Comparison of ENCODE assay signal across 26 mouse cellular contexts in genomic region chr10:35737639-35738038, GRCm38 (mm10). TPM values are rescaled to one million over a fixed set of nuclear protein-coding genes. Genes with fewer than 3 reads are reported as not detected.
DNase-seq lines count a peak whose midpoint lies in the region; ATAC-seq lines count a peak whose summit lies in the region.
"Had no signal": no experiment of that assay in that cellular context is flagged by ENCODE, and none has a peak within 500 bp of the region (broad histone marks: within the 10 kb centered on the region; RNA-seq: fewer than 3 reads in every experiment).

No protein-coding gene starts in this region.

- no peak overlapping the region for H3K9ac ChIP-seq in liver, embryonic 13.5 days
- no peak overlapping the region for H3K9ac ChIP-seq in kidney, embryonic 15.5 days
- H3K9ac ChIP-seq: forebrain, embryonic 13.5 days; heart, embryonic 13.5 days; hindbrain, embryonic 15.5 days; lung, embryonic 14.5 days; midbrain, embryonic 15.5 days; stomach, embryonic 15.5 days had no signal

- no peak for DNase-seq in liver, embryonic 13.5 days
- DNase-seq in liver: no peak
- DNase-seq in ES-CJ7 (ENCODE audit: low read depth, low spot score): peak; percentile 8
- peak; percentile 6 for DNase-seq in ZHBTc4 (ENCODE audit: low read depth, low spot score)
- no peak for DNase-seq in heart, adult 9 months (ENCODE audit: low spot score in 2 of 2)
- DNase-seq: adrenal gland, adult 8-10 months; cerebellum, adult 2 months; cerebellum, postnatal 14 days; heart, adult 2 months; heart, postnatal 10 days; kidney, adult 18-20 months; kidney, postnatal 36 days; layer of hippocampus, postnatal 36 days; left cerebral cortex, postnatal 4 days; lung, embryonic 14.5 days; lung, postnatal 14 days; right cerebral cortex, postnatal 25 days had no signal

- no peak overlapping the region for H3K4me2 ChIP-seq in liver, embryonic 13.5 days
- no peak overlapping the region for H3K4me2 ChIP-seq in kidney, embryonic 15.5 days
- H3K4me2 ChIP-seq: forebrain, embryonic 13.5 days; heart, embryonic 13.5 days; hindbrain, embryonic 15.5 days; lung, embryonic 14.5 days; midbrain, embryonic 15.5 days; stomach, embryonic 15.5 days had no signal

- H3K27me3 ChIP-seq in liver, embryonic 13.5 days: no peaks in the 10 kb centered on the region
- no peaks in the 10 kb centered on the region for H3K27me3 ChIP-seq in kidney, embryonic 15.5 days
- H3K27me3 ChIP-seq: forebrain, embryonic 13.5 days; heart, embryonic 13.5 days; hindbrain, embryonic 15.5 days; midbrain, embryonic 15.5 days; stomach, embryonic 15.5 days had no signal

- no peaks in the 10 kb centered on the region for H3K9me3 ChIP-seq in liver, embryonic 13.5 days (replicated peaks)
- H3K9me3 ChIP-seq in kidney, embryonic 15.5 days (replicated peaks): no peaks in the 10 kb centered on the region
- H3K9me3 ChIP-seq: forebrain, embryonic 13.5 days; heart, embryonic 13.5 days; hindbrain, embryonic 15.5 days; midbrain, embryonic 10.5 days; midbrain, embryonic 15.5 days; stomach, embryonic 15.5 days had no signal

- no peak overlapping the region for H3K27ac ChIP-seq in liver, embryonic 13.5 days
- no peak overlapping the region for H3K27ac ChIP-seq in kidney, embryonic 15.5 days
- H3K27ac ChIP-seq: forebrain, embryonic 13.5 days; heart, adult 2 months; heart, embryonic 13.5 days; hindbrain, embryonic 15.5 days; midbrain, embryonic 10.5 days; midbrain, embryonic 15.5 days; stomach, embryonic 15.5 days had no signal

- H3K4me3 ChIP-seq in liver, embryonic 13.5 days (replicated peaks): no peak overlapping the region
- H3K4me3 ChIP-seq in kidney, embryonic 15.5 days (replicated peaks): no peak overlapping the region
- H3K4me3 ChIP-seq: forebrain, embryonic 13.5 days; heart, adult 2 months; heart, embryonic 13.5 days; hindbrain, embryonic 15.5 days; midbrain, embryonic 10.5 days; midbrain, embryonic 15.5 days; stomach, embryonic 15.5 days had no signal

- H3K4me1 ChIP-seq in liver, embryonic 13.5 days (replicated peaks): no peaks in the 10 kb centered on the region
- no peaks in the 10 kb centered on the region for H3K4me1 ChIP-seq in kidney, embryonic 15.5 days
- H3K4me1 ChIP-seq: forebrain, embryonic 13.5 days; heart, embryonic 13.5 days; hindbrain, embryonic 15.5 days; midbrain, embryonic 10.5 days; midbrain, embryonic 15.5 days; stomach, embryonic 15.5 days had no signal

- H3K36me3 ChIP-seq in liver, embryonic 13.5 days: no peaks in the 10 kb centered on the region
- H3K36me3 ChIP-seq in kidney, embryonic 15.5 days: no peaks in the 10 kb centered on the region
- H3K36me3 ChIP-seq: heart, embryonic 13.5 days; hindbrain, embryonic 15.5 days; midbrain, embryonic 10.5 days; midbrain, embryonic 15.5 days; stomach, embryonic 15.5 days had no signal

- WGBS in liver, embryonic 13.5 days (ENCODE audit: insufficient replicate concordance): 61% methylated on average over 2 of the region's 2 CpGs
- 89% methylated on average over 2 of the region's 2 CpGs for WGBS in kidney, embryonic 15.5 days

- ATAC-seq in liver, embryonic 13.5 days (ENCODE audit: low read depth): peak; percentile 59; the same call in 1 of the 2 replicates
- ATAC-seq in erythroid progenitor cell, adult 5-6 weeks (replicated peaks; ENCODE audit: low FRiP score, poor library complexity, severe bottlenecking): peak; percentile 61; the same call in 1 of the 2 replicates
- ATAC-seq in kidney, embryonic 15.5 days (replicated peaks; ENCODE audit: low FRiP score): no peak
- ATAC-seq: forebrain, embryonic 13.5 days; inflammation-experienced regulatory T-cells, adult 6 months; midbrain, embryonic 15.5 days had no signal

RNA-seq across cellular contexts. Expression of gene Amd2, which starts 25.9 kb away (rescaled TPM):
- 4.5 and 4.9 TPM in 2 replicates for polyA plus RNA-seq in liver, embryonic 13.5 days (2015; fragmentation: Nextera tagmentation; extraction: Ambion mirVana)
- total RNA-seq in erythroid progenitor cell, adult 5-6 weeks (2015; ENCODE audit: low replicate concordance): 3.6 and 7.1 TPM in 2 replicates
- 7.0 and 17.8 TPM in 2 replicates for total RNA-seq in erythroid progenitor cell, adult 5-6 weeks (2017; ENCODE audit: low replicate concordance)
- 3.9 TPM in 2 replicates for polyA plus RNA-seq in kidney, embryonic 15.5 days (2015; fragmentation: Nextera tagmentation; extraction: Ambion mirVana)

Comparison
In these comparisons a context has a peak if more than half of its experiments do, and no peak if none do; other contexts are left out.
1. DNase-seq: peak in ES-CJ7 (single experiment) and ZHBTc4 (single experiment); none in liver, embryonic 13.5 days (single experiment), liver (single experiment) and heart, adult 9 months (0 of 2).